Mouse (Mus musculus) left cerebral cortex, postnatal 4 days (tissue): ENCODE measurements around the gene Gm5128. TPM values are rescaled to one million over a fixed set of nuclear protein-coding genes. Genes with fewer than 3 reads are reported as not detected.
"Not testable (repeated sequence)": the region's sequence is repeated elsewhere in the genome, so short reads cannot be mapped to it uniquely, and the experiment has no call there.

Source experiments
- DNase-seq: peaks from one replicate; pipeline ENCODE4 v3.0.0-alpha.2; 2022
- intact Hi-C: fragments of 180-260 bp; cut with DNase I; formaldehyde crosslinking; loops from one replicate; pipeline ENCODE4 v1.15.1; 2025
- total RNA-seq, 2 experiments: library from RNA; stranded (reverse); gene quantifications; 2 replicates each; pipeline ENCODE4 v1.2.3; 2021

The Gm5128 gene
- total RNA-seq = not detected

GRCm38 (mm10) chrX:135372984-135373383 lies at the start of gene Gm5128:
TSS of gene Gm5128 (plus strand) at chrX:135373284.
- intact Hi-C loops, DNase-seq: not testable (repeated sequence)

DNA sequence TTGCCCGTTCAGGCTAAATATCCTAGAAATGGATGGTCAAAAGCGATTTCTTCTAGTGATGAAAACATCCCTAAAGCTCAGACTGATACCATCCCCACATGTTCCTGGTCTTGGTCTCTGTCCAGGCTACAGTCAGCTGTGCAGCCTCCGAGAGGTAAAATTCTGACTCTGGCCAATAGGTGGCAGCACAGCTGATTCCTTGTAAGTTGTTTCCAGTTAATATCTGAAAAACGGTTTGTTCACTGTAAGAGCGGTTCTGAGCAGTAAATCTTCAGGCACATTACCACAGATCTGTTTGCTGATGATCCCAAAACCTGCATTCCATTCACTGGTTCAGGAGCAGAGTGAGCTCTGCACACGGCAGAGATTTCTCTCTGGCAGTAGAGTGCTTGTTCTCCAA lies 12.4 kb upstream of the Gm5128 start:
- DNase-seq, intact Hi-C loops: not testable (repeated sequence)

GRCm38 (mm10) chrX:135361943-135362342 lies 11.1 kb upstream of the Gm5128 start:
- intact Hi-C loops, DNase-seq: not testable (repeated sequence)

DNA sequence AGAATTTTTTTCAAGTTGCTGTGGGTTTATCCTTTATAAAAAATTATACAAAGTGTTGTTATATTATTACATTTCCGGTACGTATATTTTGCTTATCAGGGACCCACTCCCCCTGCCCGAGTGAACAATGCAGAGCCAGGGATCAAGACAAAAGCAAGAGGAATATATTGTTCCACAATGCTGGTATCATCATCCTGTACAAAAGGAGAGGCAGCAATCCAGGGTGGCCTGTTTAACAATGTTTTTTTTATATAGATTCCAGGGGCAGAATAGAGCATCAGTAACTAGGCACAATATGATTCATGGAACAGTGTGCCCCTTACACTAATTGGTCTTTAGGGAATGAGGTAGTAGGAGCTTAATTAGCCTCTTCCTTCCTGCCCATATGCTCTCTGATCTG lies 30.5 kb downstream of the Gm5128 start:
- DNase-seq, intact Hi-C loops: not testable (repeated sequence)

GRCm38 (mm10) chrX:135421203-135421602 lies 48.1 kb downstream of the Gm5128 start:
- intact Hi-C loops, DNase-seq: not testable (repeated sequence)

DNA sequence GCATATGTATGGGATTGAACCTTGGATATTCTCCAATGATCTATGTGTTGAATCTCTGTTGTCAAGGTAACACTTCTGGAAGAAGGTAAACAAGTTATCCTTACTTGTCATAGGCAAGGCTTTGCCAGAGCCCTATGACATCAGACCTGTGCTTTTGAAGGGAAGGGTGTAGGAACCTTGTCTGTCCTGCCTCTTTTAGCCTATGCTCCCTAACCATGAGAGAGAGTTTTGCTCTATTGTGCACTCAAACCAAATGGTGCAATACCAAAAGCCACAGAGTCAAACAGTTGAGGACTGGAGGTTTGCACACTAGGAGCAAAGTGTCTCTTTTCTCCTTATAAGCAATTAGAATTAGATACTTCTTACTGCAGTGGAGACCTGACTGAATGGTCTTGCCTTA lies 48.7 kb downstream of the Gm5128 start:
- intact Hi-C loops, DNase-seq: not testable (repeated sequence)

- intact Hi-C loops, DNase-seq: not testable (repeated sequence)
These were observed 49.4 kb downstream of the Gm5128 start for GRCm38 (mm10) chrX:135422473-135422872.

Other genes with a start within 250 kb of the Gm5128 start
- not detected for gene Gm15023, start 195.7 kb upstream of the Gm5128 start, total RNA-seq
- gene Tceal6, start 162.6 kb upstream of the Gm5128 start, total RNA-seq = 10 to 100 TPM; 42.9 to 56.5 TPM
- gene Pramel3, start 71.0 kb upstream of the Gm5128 start, total RNA-seq = not detected
- gene Gm7903, start 60.6 kb downstream of the Gm5128 start, total RNA-seq = not detected
- gene AV320801, start 121.3 kb downstream of the Gm5128 start, total RNA-seq = not detected
- gene Nxf7, start 225.5 kb downstream of the Gm5128 start, total RNA-seq = not detected